Comparison of ENCODE assay signal across 8 mouse cellular contexts in genomic region chr13:37779251-37779667, GRCm38 (mm10). TPM values are rescaled to one million over a fixed set of nuclear protein-coding genes. Genes with fewer than 3 reads are reported as not detected.
DNase-seq lines count a peak whose midpoint lies in the region; ATAC-seq and TF ChIP-seq lines count a peak whose summit lies in the region.

No protein-coding gene starts in this region.

- H3K4me2 ChIP-seq in embryonic facial prominence, embryonic 11.5 days (ENCODE audit: low read depth, low read length) = peak overlapping the region; percentile 100
- H3K4me2 ChIP-seq in hindbrain, embryonic 14.5 days (replicated peaks) = peak overlapping the region; percentile 99
- H3K4me2 ChIP-seq in lung, embryonic 16.5 days (ENCODE audit: low read depth, low read length) = peak overlapping the region; percentile 72

- no peak overlapping the region for H3K27ac ChIP-seq in embryonic facial prominence, embryonic 11.5 days (replicated peaks; ENCODE audit: low read depth, low read length)
- H3K27ac ChIP-seq in hindbrain, embryonic 14.5 days = no peak overlapping the region
- peak overlapping the region; percentile 7 for H3K27ac ChIP-seq in lung, embryonic 16.5 days (ENCODE audit: low read length)
- H3K27ac ChIP-seq in olfactory bulb, adult 2 months (ENCODE audit: insufficient read depth, low read depth, low read length) = no peak overlapping the region

- WGBS in embryonic facial prominence, embryonic 11.5 days = 3% methylated on average over 9 of the region's 9 CpGs
- WGBS in hindbrain, embryonic 14.5 days = 4% methylated on average over 9 of the region's 9 CpGs
- WGBS in lung, embryonic 16.5 days = 7% methylated on average over 9 of the region's 9 CpGs
- 16% methylated on average over 9 of the region's 9 CpGs for WGBS in olfactory bulb, adult 2 months

- peak; percentile 30 for DNase-seq in layer of hippocampus, adult 11-12 months (ENCODE audit: low spot score)
- DNase-seq in layer of hippocampus, adult 8-10 months (ENCODE audit: low spot score in 2 of 2) = no peak
- no peak for DNase-seq in embryonic facial prominence, embryonic 11.5 days (ENCODE audit: low spot score)
- DNase-seq in hindbrain, embryonic 14.5 days (ENCODE audit: low spot score) = no peak
- no peak for DNase-seq in testis, postnatal 10 days (ENCODE audit: low spot score)
- DNase-seq in cerebellum, adult 11-12 months = no peak

- no peaks in the 10 kb centered on the region for H3K9me3 ChIP-seq in embryonic facial prominence, embryonic 11.5 days (replicated peaks; ENCODE audit: control insufficient read depth, low read length)
- no peaks in the 10 kb centered on the region for H3K9me3 ChIP-seq in hindbrain, embryonic 14.5 days (ENCODE audit: control insufficient read depth, low read length)
- H3K9me3 ChIP-seq in lung, embryonic 16.5 days (ENCODE audit: control insufficient read depth, low read length) = no peaks in the 10 kb centered on the region

- H3K9ac ChIP-seq in embryonic facial prominence, embryonic 11.5 days (replicated peaks; ENCODE audit: low read length) = no peak overlapping the region
- H3K9ac ChIP-seq in hindbrain, embryonic 14.5 days = peak overlapping the region; percentile 55
- no peak overlapping the region for H3K9ac ChIP-seq in lung, embryonic 16.5 days (ENCODE audit: low read length)

- no peaks in the 10 kb centered on the region for H3K4me1 ChIP-seq in embryonic facial prominence, embryonic 11.5 days (ENCODE audit: control insufficient read depth, insufficient read depth, low read length)
- peaks cover 17% of the 10 kb centered on the region for H3K4me1 ChIP-seq in hindbrain, embryonic 14.5 days (replicated peaks; ENCODE audit: control insufficient read depth, insufficient read depth, low read length)
- peaks cover 11% of the 10 kb centered on the region for H3K4me1 ChIP-seq in lung, embryonic 16.5 days (replicated peaks; ENCODE audit: control insufficient read depth, insufficient read depth, low read length)
- H3K4me1 ChIP-seq in olfactory bulb, adult 2 months (ENCODE audit: control insufficient read depth, insufficient read depth, low read length) = peaks cover 16% of the 10 kb centered on the region

- no peak for TF ChIP-seq CTCF in olfactory bulb, adult 2 months (IDR thresholded peaks at IDR 0.05; ENCODE audit: insufficient read depth, low read depth, low read length)

- ATAC-seq in embryonic facial prominence, embryonic 11.5 days (replicated peaks; ENCODE audit: insufficient number of reproducible peaks, low FRiP score, low TSS enrichment, low read depth) = no peak
- no peak for ATAC-seq in hindbrain, embryonic 14.5 days (ENCODE audit: low FRiP score)
- peak; percentile 68 for ATAC-seq in lung, embryonic 16.5 days (ENCODE audit: low read depth)

- peak overlapping the region; percentile 61 for H3K4me3 ChIP-seq in embryonic facial prominence, embryonic 11.5 days (ENCODE audit: low read depth, low read length)
- H3K4me3 ChIP-seq in hindbrain, embryonic 14.5 days (replicated peaks; ENCODE audit: low read length) = peak overlapping the region; percentile 49
- H3K4me3 ChIP-seq in lung, embryonic 16.5 days (ENCODE audit: low read length) = peak overlapping the region; percentile 58
- H3K4me3 ChIP-seq in olfactory bulb, adult 2 months (ENCODE audit: insufficient read depth, low read depth, low read length) = peak overlapping the region; percentile 56

- H3K27me3 ChIP-seq in embryonic facial prominence, embryonic 11.5 days (ENCODE audit: control insufficient read depth, insufficient read depth, low read length) = peaks cover 12% of the 10 kb centered on the region
- H3K27me3 ChIP-seq in hindbrain, embryonic 14.5 days (ENCODE audit: control insufficient read depth, insufficient read depth, low read length) = peaks cover 33% of the 10 kb centered on the region
- H3K27me3 ChIP-seq in lung, embryonic 16.5 days (ENCODE audit: control insufficient read depth, insufficient read depth, low read depth, low read length) = peaks cover 3% of the 10 kb centered on the region; the same call in 1 of the 2 replicates

- H3K36me3 ChIP-seq in embryonic facial prominence, embryonic 11.5 days (replicated peaks; ENCODE audit: control insufficient read depth, insufficient read depth, low read depth, low read length) = no peaks in the 10 kb centered on the region
- no peaks in the 10 kb centered on the region for H3K36me3 ChIP-seq in hindbrain, embryonic 14.5 days (replicated peaks; ENCODE audit: control insufficient read depth, insufficient read depth)
- H3K36me3 ChIP-seq in lung, embryonic 16.5 days (ENCODE audit: control insufficient read depth, insufficient read depth, low read length) = no peaks in the 10 kb centered on the region

- TF ChIP-seq POLR2A in olfactory bulb, adult 2 months (IDR thresholded peaks at IDR 0.05; ENCODE audit: insufficient read depth, low read depth, low read length) = no peak

RNA-seq across cellular contexts. Expression of gene Rreb1, which starts 1.1 kb away (rescaled TPM):
- total RNA-seq in layer of hippocampus, adult 8-10 months (2022) = 10 to 100 TPM; 70.8 to 99.4 (median 89.0) TPM
- polyA plus RNA-seq in embryonic facial prominence, embryonic 11.5 days (2014; fragmentation: Nextera tagmentation; extraction: Ambion mirVana) = 6.1 and 7.0 TPM in 2 replicates
- 5.1 and 5.8 TPM in 2 replicates for polyA plus RNA-seq in hindbrain, embryonic 14.5 days (2014; fragmentation: Nextera tagmentation; extraction: Ambion mirVana)
- polyA plus RNA-seq in lung, embryonic 16.5 days (2015; fragmentation: Nextera tagmentation; extraction: Ambion mirVana) = 17.3 and 20.6 TPM in 2 replicates
- polyA plus RNA-seq in olfactory bulb, adult 2 months (2012; ENCODE audit: insufficient read depth, insufficient read length, low replicate concordance, missing spikeins) = 58.3 TPM in 1 of 2 replicates, not detected in the other
